Mouse (Mus musculus): ENCODE measurements around the gene Pcyt2. TPM values are rescaled to one million over a fixed set of nuclear protein-coding genes. Genes with fewer than 3 reads are reported as not detected.

Pcyt2 gene
- total and polyA plus RNA-seq, 3 experiments, result 86.7 to 87.3 TPM; not detected in 1

DNA sequence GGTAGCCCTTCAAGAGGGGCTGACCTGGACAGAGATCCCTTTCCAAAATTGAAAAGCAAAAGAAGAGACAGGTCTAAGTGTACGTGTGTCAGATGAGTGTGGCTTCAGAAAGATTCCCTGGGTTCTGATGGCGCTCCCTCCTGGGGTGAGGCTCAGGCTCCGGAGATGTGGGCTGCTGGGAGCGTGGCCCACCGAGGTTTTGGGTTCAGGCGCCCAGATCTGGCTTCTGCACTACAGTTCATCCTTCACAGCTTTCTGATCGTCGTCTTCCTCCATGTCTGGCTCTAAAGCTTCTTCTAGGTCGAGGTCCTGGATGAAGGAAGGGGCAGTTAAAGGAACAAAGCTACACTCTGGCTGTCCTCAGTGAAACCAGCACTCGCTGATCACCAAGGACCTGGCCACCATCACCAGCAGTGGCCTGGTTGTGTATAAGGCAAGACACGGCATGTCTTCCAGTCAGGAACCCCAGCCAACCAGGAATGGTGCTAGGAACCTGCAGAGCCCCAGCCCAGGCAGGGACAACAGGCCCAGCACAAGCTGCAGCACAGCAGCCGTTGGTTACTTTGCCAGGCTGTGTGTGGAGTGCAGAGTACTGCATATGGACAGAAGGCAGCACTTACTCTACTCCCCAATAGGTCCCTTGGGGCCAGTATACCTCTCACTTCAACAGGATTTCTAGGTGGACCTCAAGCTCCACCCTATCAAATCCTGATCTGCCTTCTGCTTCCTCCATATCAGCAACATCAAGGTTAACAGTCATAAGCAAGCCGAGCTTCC, 56.6 kb downstream of the Pcyt2 start:
- DNase-seq (ENCODE audit: low read depth, low spot score), result no peak
- no peaks in the 10 kb centered on the region for H3K9me3 ChIP-seq (replicated peaks; ENCODE audit: insufficient read depth, low read length)
- no peak; a peak in 1 of 4 replicates for TF ChIP-seq POLR2A (IDR thresholded peaks at IDR 0.05; ENCODE audit: control insufficient read depth in 1 of 2, insufficient read depth in 1 of 2, low read depth in 1 of 2, low read length in 2 of 2, poor library complexity in 1 of 2)
- no peak for TF ChIP-seq BHLHE40 (IDR thresholded peaks at IDR 0.05; ENCODE audit: borderline replicate concordance, low read depth, low read length)
- no peaks in the 10 kb centered on the region for H3K27me3 ChIP-seq (ENCODE audit: control insufficient read depth in 1 of 2, insufficient read depth in 2 of 2, low read length in 2 of 2)
- peaks cover 0 to 33% of the 10 kb centered on the region in 2 experiments; a peak in 2 of 4 replicates for H3K36me3 ChIP-seq (ENCODE audit: control insufficient read depth in 1 of 2, insufficient read depth in 2 of 2, low read length in 2 of 2)
- no peak overlapping the region for H3K27ac ChIP-seq (ENCODE audit: control insufficient read depth, low read depth, low read length)
- H3K4me3 ChIP-seq (ENCODE audit: control insufficient read depth in 1 of 2, insufficient read depth in 1 of 2, low read depth in 2 of 2, low read length in 2 of 2), result no peak overlapping the region
- no peaks in the 10 kb centered on the region for H3K4me1 ChIP-seq (ENCODE audit: control insufficient read depth in 1 of 2, insufficient read depth in 2 of 2, low read length in 2 of 2)
- H3K9ac ChIP-seq (ENCODE audit: control insufficient read depth, low read depth, low read length, poor library complexity, severe bottlenecking), result no peak overlapping the region
- H3K79me2 ChIP-seq (ENCODE audit: control insufficient read depth, insufficient read depth, low read length, poor library complexity), result no peaks in the 10 kb centered on the region

Other genes starting within 250 kb of the Pcyt2 start
Only the 30 nearest of the 33 such genes appear.
- 0.20 and 0.65 TPM in 2 replicates for gene Tspan10, start 175.3 kb downstream of the Pcyt2 start, total RNA-seq (2012; rRNA removed)
- under 1 TPM in 1 of 2 experiments, not detected in 1; 0.29 TPM for gene Tspan10, start 175.3 kb downstream of the Pcyt2 start, polyA plus RNA-seq (2012; ENCODE audit: insufficient read depth in 1 of 2, insufficient read length in 2 of 2, low read depth in 1 of 2, low replicate concordance in 2 of 2, missing spikeins in 1 of 2)
- 0.35 and 0.46 TPM in 2 replicates for gene Pde6g, start 164.4 kb downstream of the Pcyt2 start, total RNA-seq (2012; rRNA removed)
- gene Pde6g, start 164.4 kb downstream of the Pcyt2 start, polyA plus RNA-seq (2012; ENCODE audit: insufficient read depth in 1 of 2, insufficient read length in 2 of 2, low read depth in 1 of 2, low replicate concordance in 2 of 2, missing spikeins in 1 of 2), result under 1 TPM in 1 of 2 experiments, not detected in 1; 0.84 TPM
- gene Oxld1, start 159.9 kb downstream of the Pcyt2 start, total RNA-seq (2012; rRNA removed), result 15.9 and 17.6 TPM in 2 replicates
- 10 to 100 TPM in 1 of 2 experiments, not detected in 1; 17.5 TPM for gene Oxld1, start 159.9 kb downstream of the Pcyt2 start, polyA plus RNA-seq (2012; ENCODE audit: insufficient read depth in 1 of 2, insufficient read length in 2 of 2, low read depth in 1 of 2, low replicate concordance in 2 of 2, missing spikeins in 1 of 2)
- gene Ccdc137, start 159.8 kb downstream of the Pcyt2 start, total RNA-seq (2012; rRNA removed), result 66.1 and 104 TPM in 2 replicates
- gene Ccdc137, start 159.8 kb downstream of the Pcyt2 start, polyA plus RNA-seq (2012; ENCODE audit: insufficient read depth in 1 of 2, insufficient read length in 2 of 2, low read depth in 1 of 2, low replicate concordance in 2 of 2, missing spikeins in 1 of 2), result 100 to 1,000 TPM in 1 of 2 experiments, not detected in 1; 116 TPM
- gene Arl16, start 150.3 kb downstream of the Pcyt2 start, total RNA-seq (2012; rRNA removed), result 19.8 and 20.8 TPM in 2 replicates
- 10 to 100 TPM in 1 of 2 experiments, not detected in 1; 20.0 TPM for gene Arl16, start 150.3 kb downstream of the Pcyt2 start, polyA plus RNA-seq (2012; ENCODE audit: insufficient read depth in 1 of 2, insufficient read length in 2 of 2, low read depth in 1 of 2, low replicate concordance in 2 of 2, missing spikeins in 1 of 2)
- 401 and 457 TPM in 2 replicates for gene Mrpl12, start 133.3 kb downstream of the Pcyt2 start, total RNA-seq (2012; rRNA removed)
- gene Mrpl12, start 133.3 kb downstream of the Pcyt2 start, polyA plus RNA-seq (2012; ENCODE audit: insufficient read depth in 1 of 2, insufficient read length in 2 of 2, low read depth in 1 of 2, low replicate concordance in 2 of 2, missing spikeins in 1 of 2), result 100 to 1,000 TPM; 374 to 461 TPM
- gene Slc25a10, start 126.1 kb downstream of the Pcyt2 start, total RNA-seq (2012; rRNA removed), result 40.4 and 52.0 TPM in 2 replicates
- 10 to 100 TPM in 1 of 2 experiments, not detected in 1; 53.6 TPM for gene Slc25a10, start 126.1 kb downstream of the Pcyt2 start, polyA plus RNA-seq (2012; ENCODE audit: insufficient read depth in 1 of 2, insufficient read length in 2 of 2, low read depth in 1 of 2, low replicate concordance in 2 of 2, missing spikeins in 1 of 2)
- gene Gcgr, start 87.2 kb downstream of the Pcyt2 start, total RNA-seq (2012; rRNA removed), result not detected in 2 replicates
- gene Gcgr, start 87.2 kb downstream of the Pcyt2 start, polyA plus RNA-seq (2012; ENCODE audit: insufficient read depth in 1 of 2, insufficient read length in 2 of 2, low read depth in 1 of 2, low replicate concordance in 2 of 2, missing spikeins in 1 of 2), result not detected
- 27.2 and 36.6 TPM in 2 replicates for gene Mcrip1, start 68.2 kb downstream of the Pcyt2 start, total RNA-seq (2012; rRNA removed)
- 10 to 100 TPM in 1 of 2 experiments, not detected in 1; 83.5 TPM for gene Mcrip1, start 68.2 kb downstream of the Pcyt2 start, polyA plus RNA-seq (2012; ENCODE audit: insufficient read depth in 1 of 2, insufficient read length in 2 of 2, low read depth in 1 of 2, low replicate concordance in 2 of 2, missing spikeins in 1 of 2)
- gene Ppp1r27, start 66.8 kb downstream of the Pcyt2 start, total RNA-seq (2012; rRNA removed), result not detected in 2 replicates
- gene Ppp1r27, start 66.8 kb downstream of the Pcyt2 start, polyA plus RNA-seq (2012; ENCODE audit: insufficient read depth in 1 of 2, insufficient read length in 2 of 2, low read depth in 1 of 2, low replicate concordance in 2 of 2, missing spikeins in 1 of 2), result not detected
- gene P4hb, start 44.7 kb downstream of the Pcyt2 start, total RNA-seq (2012; rRNA removed), result 625 and 639 TPM in 2 replicates
- gene P4hb, start 44.7 kb downstream of the Pcyt2 start, polyA plus RNA-seq (2012; ENCODE audit: insufficient read depth in 1 of 2, insufficient read length in 2 of 2, low read depth in 1 of 2, low replicate concordance in 2 of 2, missing spikeins in 1 of 2), result 1,000 to 10,000 TPM in 1 of 2 experiments, 100 to 1,000 TPM in 1; 563 to 1,152 TPM
- 364 and 367 TPM in 2 replicates for gene Arhgdia, start 36.3 kb downstream of the Pcyt2 start, total RNA-seq (2012; rRNA removed)
- gene Arhgdia, start 36.3 kb downstream of the Pcyt2 start, polyA plus RNA-seq (2012; ENCODE audit: insufficient read depth in 1 of 2, insufficient read length in 2 of 2, low read depth in 1 of 2, low replicate concordance in 2 of 2, missing spikeins in 1 of 2), result 100 to 1,000 TPM; 601 to 821 TPM
- 1,072 and 1,078 TPM in 2 replicates for gene Alyref, start 19.6 kb downstream of the Pcyt2 start, total RNA-seq (2012; rRNA removed)
- gene Alyref, start 19.6 kb downstream of the Pcyt2 start, polyA plus RNA-seq (2012; ENCODE audit: insufficient read depth in 1 of 2, insufficient read length in 2 of 2, low read depth in 1 of 2, low replicate concordance in 2 of 2, missing spikeins in 1 of 2), result 100 to 1,000 TPM in 1 of 2 experiments, not detected in 1; 600 TPM
- 97.3 and 130 TPM in 2 replicates for gene Anapc11, start 19.5 kb downstream of the Pcyt2 start, total RNA-seq (2012; rRNA removed)
- 100 to 1,000 TPM in 1 of 2 experiments, not detected in 1; 120 TPM for gene Anapc11, start 19.5 kb downstream of the Pcyt2 start, polyA plus RNA-seq (2012; ENCODE audit: insufficient read depth in 1 of 2, insufficient read length in 2 of 2, low read depth in 1 of 2, low replicate concordance in 2 of 2, missing spikeins in 1 of 2)
- gene Npb, start 9.5 kb downstream of the Pcyt2 start, total RNA-seq (2012; rRNA removed), result 0.27 and 0.62 TPM in 2 replicates
- gene Npb, start 9.5 kb downstream of the Pcyt2 start, polyA plus RNA-seq (2012; ENCODE audit: insufficient read depth in 1 of 2, insufficient read length in 2 of 2, low read depth in 1 of 2, low replicate concordance in 2 of 2, missing spikeins in 1 of 2), result 1 to 10 TPM in 1 of 2 experiments, not detected in 1; 1.7 TPM
- 61.6 and 78.2 TPM in 2 replicates for gene Sirt7, start 7.3 kb upstream of the Pcyt2 start, total RNA-seq (2012; rRNA removed)
- gene Sirt7, start 7.3 kb upstream of the Pcyt2 start, polyA plus RNA-seq (2012; ENCODE audit: insufficient read depth in 1 of 2, insufficient read length in 2 of 2, low read depth in 1 of 2, low replicate concordance in 2 of 2, missing spikeins in 1 of 2), result 10 to 100 TPM in 1 of 2 experiments, not detected in 1; 72.3 TPM
- gene Mafg, start 15.7 kb upstream of the Pcyt2 start, total RNA-seq (2012; rRNA removed), result 26.5 and 29.7 TPM in 2 replicates
- 100 to 1,000 TPM in 1 of 2 experiments, 10 to 100 TPM in 1; 54.0 to 113 TPM for gene Mafg, start 15.7 kb upstream of the Pcyt2 start, polyA plus RNA-seq (2012; ENCODE audit: insufficient read depth in 1 of 2, insufficient read length in 2 of 2, low read depth in 1 of 2, low replicate concordance in 2 of 2, missing spikeins in 1 of 2)
- 2.6 and 7.1 TPM in 2 replicates for gene Pycr1, start 25.8 kb upstream of the Pcyt2 start, total RNA-seq (2012; rRNA removed)
- gene Pycr1, start 25.8 kb upstream of the Pcyt2 start, polyA plus RNA-seq (2012; ENCODE audit: insufficient read depth in 1 of 2, insufficient read length in 2 of 2, low read depth in 1 of 2, low replicate concordance in 2 of 2, missing spikeins in 1 of 2), result 10 to 100 TPM in 1 of 2 experiments, not detected in 1; 15.3 TPM
- gene Myadml2, start 30.2 kb upstream of the Pcyt2 start, total RNA-seq (2012; rRNA removed), result not detected in 2 replicates
- not detected for gene Myadml2, start 30.2 kb upstream of the Pcyt2 start, polyA plus RNA-seq (2012; ENCODE audit: insufficient read depth in 1 of 2, insufficient read length in 2 of 2, low read depth in 1 of 2, low replicate concordance in 2 of 2, missing spikeins in 1 of 2)
- not detected in 2 replicates for gene Notum, start 43.2 kb upstream of the Pcyt2 start, total RNA-seq (2012; rRNA removed)
- gene Notum, start 43.2 kb upstream of the Pcyt2 start, polyA plus RNA-seq (2012; ENCODE audit: insufficient read depth in 1 of 2, insufficient read length in 2 of 2, low read depth in 1 of 2, low replicate concordance in 2 of 2, missing spikeins in 1 of 2), result not detected
- 31.9 and 36.2 TPM in 2 replicates for gene Aspscr1, start 55.0 kb upstream of the Pcyt2 start, total RNA-seq (2012; rRNA removed)
- gene Aspscr1, start 55.0 kb upstream of the Pcyt2 start, polyA plus RNA-seq (2012; ENCODE audit: insufficient read depth in 1 of 2, insufficient read length in 2 of 2, low read depth in 1 of 2, low replicate concordance in 2 of 2, missing spikeins in 1 of 2), result 10 to 100 TPM in 1 of 2 experiments, not detected in 1; 72.5 TPM
- 140 and 141 TPM in 2 replicates for gene Cenpx, start 95.8 kb upstream of the Pcyt2 start, total RNA-seq (2012; rRNA removed)
- gene Cenpx, start 95.8 kb upstream of the Pcyt2 start, polyA plus RNA-seq (2012; ENCODE audit: insufficient read depth in 1 of 2, insufficient read length in 2 of 2, low read depth in 1 of 2, low replicate concordance in 2 of 2, missing spikeins in 1 of 2), result 100 to 1,000 TPM in 1 of 2 experiments, not detected in 1; 206 TPM
- 26.5 and 45.1 TPM in 2 replicates for gene Lrrc45, start 96.0 kb upstream of the Pcyt2 start, total RNA-seq (2012; rRNA removed)
- gene Lrrc45, start 96.0 kb upstream of the Pcyt2 start, polyA plus RNA-seq (2012; ENCODE audit: insufficient read depth in 1 of 2, insufficient read length in 2 of 2, low read depth in 1 of 2, low replicate concordance in 2 of 2, missing spikeins in 1 of 2), result 10 to 100 TPM in 1 of 2 experiments, not detected in 1; 31.0 TPM
- 7.8 and 12.0 TPM in 2 replicates for gene Rac3, start 103.5 kb upstream of the Pcyt2 start, total RNA-seq (2012; rRNA removed)
- gene Rac3, start 103.5 kb upstream of the Pcyt2 start, polyA plus RNA-seq (2012; ENCODE audit: insufficient read depth in 1 of 2, insufficient read length in 2 of 2, low read depth in 1 of 2, low replicate concordance in 2 of 2, missing spikeins in 1 of 2), result 10 to 100 TPM in 1 of 2 experiments, not detected in 1; 13.1 TPM
- gene Dcxr, start 109.3 kb upstream of the Pcyt2 start, total RNA-seq (2012; rRNA removed), result 12.0 and 14.1 TPM in 2 replicates
- 10 to 100 TPM in 1 of 2 experiments, not detected in 1; 12.2 TPM for gene Dcxr, start 109.3 kb upstream of the Pcyt2 start, polyA plus RNA-seq (2012; ENCODE audit: insufficient read depth in 1 of 2, insufficient read length in 2 of 2, low read depth in 1 of 2, low replicate concordance in 2 of 2, missing spikeins in 1 of 2)
- gene Cbr2, start 114.2 kb upstream of the Pcyt2 start, total RNA-seq (2012; rRNA removed), result not detected in 2 replicates
- not detected for gene Cbr2, start 114.2 kb upstream of the Pcyt2 start, polyA plus RNA-seq (2012; ENCODE audit: insufficient read depth in 1 of 2, insufficient read length in 2 of 2, low read depth in 1 of 2, low replicate concordance in 2 of 2, missing spikeins in 1 of 2)
- 190 and 206 TPM in 2 replicates for gene Hmga1b, start 144.9 kb upstream of the Pcyt2 start, total RNA-seq (2012; rRNA removed)
- 100 to 1,000 TPM in 1 of 2 experiments, not detected in 1; 633 TPM for gene Hmga1b, start 144.9 kb upstream of the Pcyt2 start, polyA plus RNA-seq (2012; ENCODE audit: insufficient read depth in 1 of 2, insufficient read length in 2 of 2, low read depth in 1 of 2, low replicate concordance in 2 of 2, missing spikeins in 1 of 2)
- 10.9 and 12.7 TPM in 2 replicates for gene Rfng, start 166.3 kb upstream of the Pcyt2 start, total RNA-seq (2012; rRNA removed)
- gene Rfng, start 166.3 kb upstream of the Pcyt2 start, polyA plus RNA-seq (2012; ENCODE audit: insufficient read depth in 1 of 2, insufficient read length in 2 of 2, low read depth in 1 of 2, low replicate concordance in 2 of 2, missing spikeins in 1 of 2), result 10 to 100 TPM in 1 of 2 experiments, not detected in 1; 40.7 TPM
- gene Gps1, start 166.3 kb upstream of the Pcyt2 start, total RNA-seq (2012; rRNA removed), result 206 and 266 TPM in 2 replicates
- gene Gps1, start 166.3 kb upstream of the Pcyt2 start, polyA plus RNA-seq (2012; ENCODE audit: insufficient read depth in 1 of 2, insufficient read length in 2 of 2, low read depth in 1 of 2, low replicate concordance in 2 of 2, missing spikeins in 1 of 2), result 100 to 1,000 TPM; 173 to 219 TPM
- gene Dus1l, start 178.5 kb upstream of the Pcyt2 start, total RNA-seq (2012; rRNA removed), result 190 and 203 TPM in 2 replicates
- gene Dus1l, start 178.5 kb upstream of the Pcyt2 start, polyA plus RNA-seq (2012; ENCODE audit: insufficient read depth in 1 of 2, insufficient read length in 2 of 2, low read depth in 1 of 2, low replicate concordance in 2 of 2, missing spikeins in 1 of 2), result 100 to 1,000 TPM in 1 of 2 experiments, not detected in 1; 171 TPM

Data from MEL (cell line).